Comparison of ENCODE assay signal across 16 mouse cellular contexts in the genomic region with DNA sequence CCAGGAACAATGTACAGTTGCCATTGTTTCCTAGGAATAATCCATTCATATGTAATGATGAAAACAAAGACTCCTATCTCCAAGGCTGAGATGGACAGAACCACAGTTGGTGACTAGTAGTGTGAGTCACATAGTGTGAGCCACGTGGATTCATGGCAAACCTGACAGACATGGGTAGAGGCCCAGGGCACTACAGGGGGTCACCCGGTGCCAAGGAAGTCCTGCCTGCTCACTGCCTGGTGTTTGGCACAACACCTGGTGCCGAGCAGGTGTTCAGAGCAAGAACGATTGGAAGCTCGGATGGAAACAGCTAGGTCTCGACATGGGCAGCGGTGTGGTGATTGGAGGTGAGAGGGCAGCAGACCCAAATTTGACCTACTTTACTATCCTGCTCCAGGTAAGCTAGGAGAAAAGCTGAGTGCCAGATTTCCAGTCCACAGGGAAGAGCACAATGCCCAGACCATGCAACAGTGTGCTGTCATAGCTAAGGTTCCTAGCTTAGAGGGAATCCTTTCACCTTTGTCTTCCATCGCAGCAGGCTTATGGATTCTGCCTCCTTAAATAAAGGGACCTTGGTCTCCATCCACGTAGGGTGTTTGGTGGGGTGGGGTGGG.
A peak's percentile ranks its signal among the peaks of the same experiment; 100 is the strongest.
DNase-seq lines count a peak whose midpoint lies in the region; ATAC-seq and TF ChIP-seq lines count a peak whose summit lies in the region.
"Had no signal": no experiment of that assay in that cellular context is flagged by ENCODE, and none has a peak within 500 bp of the region (broad histone marks: within the 10 kb centered on the region; RNA-seq: fewer than 3 reads in every experiment).

No protein-coding gene starts in this region.

- peak; percentile 4; the same call in 1 of the 2 replicates for ATAC-seq in embryonic facial prominence, embryonic 15.5 days (ENCODE audit: insufficient number of reproducible peaks, low FRiP score, low TSS enrichment, low read depth)
- ATAC-seq in liver, embryonic 11.5 days (replicated peaks; ENCODE audit: low FRiP score) = no peak
- no peak for ATAC-seq in activated CD4-positive, CD25-positive, alpha-beta regulatory T cell, adult 4 months

- H3K9me3 ChIP-seq in embryonic facial prominence, embryonic 15.5 days (replicated peaks) = no peaks in the 10 kb centered on the region
- H3K9me3 ChIP-seq in embryonic facial prominence, embryonic 10.5 days = no peaks in the 10 kb centered on the region
- H3K9me3 ChIP-seq in liver, embryonic 11.5 days (ENCODE audit: control insufficient read depth, low read length) = no peaks in the 10 kb centered on the region
- no peaks in the 10 kb centered on the region for H3K9me3 ChIP-seq in limb, embryonic 10.5 days (replicated peaks)
- H3K9me3 ChIP-seq: G1E; liver, embryonic 15.5 days had no signal

- H3K79me2 ChIP-seq in liver, adult 2 months (ENCODE audit: control insufficient read depth, insufficient read depth, low read length) = no peaks in the 10 kb centered on the region

- no peak overlapping the region for H3K9ac ChIP-seq in embryonic facial prominence, embryonic 15.5 days
- H3K9ac ChIP-seq in liver, adult 2 months (ENCODE audit: low read depth, low read length) = peak overlapping the region; percentile 59
- no peak overlapping the region for H3K9ac ChIP-seq in liver, embryonic 11.5 days (ENCODE audit: low read depth, low read length)
- H3K9ac ChIP-seq: hindbrain, embryonic 14.5 days; liver, embryonic 15.5 days had no signal

- no peaks in the 10 kb centered on the region for H3K27me3 ChIP-seq in embryonic facial prominence, embryonic 15.5 days
- no peaks in the 10 kb centered on the region for H3K27me3 ChIP-seq in embryonic facial prominence, embryonic 10.5 days (replicated peaks; ENCODE audit: low read depth, poor library complexity, severe bottlenecking)
- H3K27me3 ChIP-seq in liver, adult 2 months (ENCODE audit: control insufficient read depth, insufficient read depth, low read length) = no peaks in the 10 kb centered on the region
- no peaks in the 10 kb centered on the region for H3K27me3 ChIP-seq in liver, embryonic 11.5 days (replicated peaks; ENCODE audit: control insufficient read depth, insufficient read depth, low read length)
- H3K27me3 ChIP-seq in limb, embryonic 10.5 days (ENCODE audit: low read depth, poor library complexity, severe bottlenecking) = no peaks in the 10 kb centered on the region
- H3K27me3 ChIP-seq: liver, embryonic 15.5 days had no signal

- 91% methylated on average over 9 of the region's 9 CpGs for WGBS in embryonic facial prominence, embryonic 15.5 days
- WGBS in embryonic facial prominence, embryonic 10.5 days = 90% methylated on average over 9 of the region's 9 CpGs
- WGBS in liver, adult 2 months = 44% methylated on average over 9 of the region's 9 CpGs
- 78% methylated on average over 9 of the region's 9 CpGs for WGBS in liver, embryonic 11.5 days
- WGBS in limb, embryonic 10.5 days = 91% methylated on average over 9 of the region's 9 CpGs

- H3K4me1 ChIP-seq in embryonic facial prominence, embryonic 15.5 days = 0 out of 2 replicates have a peak, but pooled peaks cover 2% of the 10 kb centered on the region
- H3K4me1 ChIP-seq in embryonic facial prominence, embryonic 10.5 days = peaks cover under 1% of the 10 kb centered on the region; the same call in 1 of the 2 replicates
- H3K4me1 ChIP-seq in liver, adult 2 months (ENCODE audit: control insufficient read depth, insufficient read depth, low read length) = peaks cover 21% of the 10 kb centered on the region
- no peaks in the 10 kb centered on the region for H3K4me1 ChIP-seq in liver, embryonic 11.5 days (replicated peaks; ENCODE audit: control insufficient read depth, insufficient read depth, low read length)
- peaks cover 27% of the 10 kb centered on the region for H3K4me1 ChIP-seq in limb, embryonic 10.5 days
- H3K4me1 ChIP-seq: liver, embryonic 15.5 days had no signal

- H3K4me3 ChIP-seq in embryonic facial prominence, embryonic 15.5 days (replicated peaks) = no peak overlapping the region
- no peak overlapping the region for H3K4me3 ChIP-seq in embryonic facial prominence, embryonic 10.5 days
- H3K4me3 ChIP-seq in liver, adult 2 months (ENCODE audit: insufficient read depth, low read depth, low read length) = no peak overlapping the region
- no peak overlapping the region for H3K4me3 ChIP-seq in liver, embryonic 11.5 days (ENCODE audit: low read depth, low read length)
- H3K4me3 ChIP-seq in limb, embryonic 10.5 days = no peak overlapping the region
- H3K4me3 ChIP-seq: liver, embryonic 15.5 days; myocyte had no signal

- H3K4me2 ChIP-seq in embryonic facial prominence, embryonic 15.5 days (replicated peaks) = no peak overlapping the region
- no peak overlapping the region for H3K4me2 ChIP-seq in liver, embryonic 11.5 days
- H3K4me2 ChIP-seq: hindbrain, embryonic 14.5 days; liver, embryonic 15.5 days; midbrain, embryonic 11.5 days had no signal

- H3K36me3 ChIP-seq in embryonic facial prominence, embryonic 15.5 days = no peaks in the 10 kb centered on the region
- H3K36me3 ChIP-seq in embryonic facial prominence, embryonic 10.5 days (replicated peaks) = no peaks in the 10 kb centered on the region
- no peaks in the 10 kb centered on the region for H3K36me3 ChIP-seq in liver, adult 2 months (ENCODE audit: control insufficient read depth, insufficient read depth, low read length)
- no peaks in the 10 kb centered on the region for H3K36me3 ChIP-seq in liver, embryonic 11.5 days (ENCODE audit: control insufficient read depth, insufficient read depth, low read length)
- no peaks in the 10 kb centered on the region for H3K36me3 ChIP-seq in limb, embryonic 10.5 days
- H3K36me3 ChIP-seq: G1E; liver, embryonic 15.5 days had no signal

- no peak overlapping the region for H3K27ac ChIP-seq in embryonic facial prominence, embryonic 15.5 days (replicated peaks)
- no peak overlapping the region for H3K27ac ChIP-seq in embryonic facial prominence, embryonic 10.5 days (replicated peaks)
- H3K27ac ChIP-seq in liver, adult 2 months (replicated peaks; ENCODE audit: insufficient read depth, low read depth, low read length) = peak overlapping the region; percentile 78
- H3K27ac ChIP-seq in liver, embryonic 11.5 days (ENCODE audit: low read depth, low read length) = no peak overlapping the region
- H3K27ac ChIP-seq in limb, embryonic 10.5 days = no peak overlapping the region
- H3K27ac ChIP-seq: hindbrain, embryonic 14.5 days; kidney, postnatal 0 days; liver, embryonic 15.5 days had no signal

- no peak for TF ChIP-seq POLR2A in liver, adult 2 months (IDR thresholded peaks at IDR 0.05; ENCODE audit: extremely low read depth, insufficient read depth, low read length)

- no peak for TF ChIP-seq CTCF in liver, adult 2 months (IDR thresholded peaks at IDR 0.05; ENCODE audit: low read depth, low read length)

- intact Hi-C loops in heart, postnatal 10 days (cut with DNase I) = loop anchor here (2.0 to 5.0 kb wide), 2 partner anchors 56 to 84 kb away; no protein-coding TSS in a partner anchor

- DNase-seq in embryonic facial prominence, embryonic 10.5 days (ENCODE audit: low spot score) = no peak
- peak; percentile 60 for DNase-seq in liver, adult 2 months (ENCODE audit: extremely low read depth, low read depth, low spot score)
- no peak for DNase-seq in liver, embryonic 11.5 days (ENCODE audit: low spot score)
- DNase-seq in cerebellum, postnatal 10 days = peak; percentile 64 to 68
- peak; percentile 23 to 28 for DNase-seq in heart, postnatal 10 days
- no peak for DNase-seq in limb, embryonic 10.5 days (ENCODE audit: low spot score)
- DNase-seq: right cerebral cortex, postnatal 25 days; thymus, adult 18-20 months had no signal

Comparison
In these comparisons a context has a peak if more than half of its experiments do, and no peak if none do; other contexts are left out.
1. DNase-seq: peak in liver, adult 2 months (single experiment), cerebellum, postnatal 10 days (2 of 2) and heart, postnatal 10 days (2 of 2); none in embryonic facial prominence, embryonic 10.5 days (single experiment), liver, embryonic 11.5 days (single experiment) and limb, embryonic 10.5 days (single experiment).